Mouse (Mus musculus) natural killer cell, adult 2 months (primary cell): ENCODE data around the gene Cd27.

Experiments used
- DNase-seq, 2 experiments: peaks; one replicate each; pipeline ENCODE4 v3.0.0; 2022; ENCODE audit warnings: low spot score in 2 of 2

The Cd27 gene

DNA sequence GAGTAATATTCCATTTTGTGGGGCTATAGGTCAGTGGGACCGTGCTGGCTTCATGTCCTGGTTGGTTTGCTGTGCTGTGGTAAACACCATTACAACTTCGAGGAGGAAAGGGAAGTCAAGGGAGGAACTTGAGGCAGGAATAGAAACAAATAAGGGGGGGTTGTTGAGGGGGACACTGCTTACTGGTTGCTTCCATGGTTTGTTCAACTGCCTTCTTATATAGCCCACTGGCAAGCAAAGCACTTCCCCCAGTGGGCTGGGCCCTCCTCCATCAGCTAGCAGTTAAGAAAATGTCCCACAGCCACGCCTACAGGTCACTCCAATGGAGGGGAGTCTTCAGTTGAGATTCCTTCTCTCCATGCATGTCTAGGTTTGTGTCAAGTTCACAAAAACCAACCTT lies 15.5 kb upstream of the Cd27 start:
- no peak for DNase-seq

DNA sequence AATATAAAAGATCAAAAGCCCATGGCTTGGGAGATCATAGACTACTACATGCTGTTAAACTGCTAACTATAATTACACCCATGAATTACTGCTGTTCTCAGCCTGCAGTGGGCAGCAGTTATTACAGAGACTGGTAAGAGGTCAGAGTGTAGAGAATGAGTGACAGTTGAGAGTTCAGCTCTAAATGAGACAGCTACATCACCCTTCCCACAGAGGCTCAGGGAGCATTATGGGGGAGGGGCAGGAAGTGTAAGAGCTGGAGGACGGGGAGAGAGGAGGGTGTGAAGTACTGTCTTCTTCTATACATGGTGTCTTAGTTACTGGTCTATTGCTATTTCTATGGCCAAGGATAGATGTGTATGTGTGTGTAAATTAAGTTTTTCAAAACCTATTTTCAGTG lies 7.7 kb upstream of the Cd27 start:
- no peak for DNase-seq

DNA sequence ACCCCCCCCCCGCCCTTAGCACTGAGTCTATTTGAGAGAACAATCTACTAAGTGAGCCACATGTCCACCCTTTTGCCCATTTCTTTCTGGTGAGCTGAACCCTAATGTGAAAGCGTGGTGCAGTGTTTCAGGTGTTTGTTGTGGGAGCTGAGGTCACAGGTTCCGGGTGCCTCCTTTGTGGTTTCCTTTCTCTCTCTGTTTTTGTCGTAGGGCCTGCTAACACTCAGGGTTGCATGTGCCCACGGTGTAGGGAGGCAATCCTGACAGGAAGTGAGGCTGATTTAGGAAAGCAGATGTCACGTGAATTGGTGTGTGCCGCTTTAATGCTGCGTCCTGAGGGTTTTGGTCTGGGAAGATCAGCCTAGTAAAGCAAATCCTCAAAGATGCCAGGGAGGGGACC lies 4.8 kb upstream of the Cd27 start:
- DNase-seq, result peak; percentile 65 to 70

DNA sequence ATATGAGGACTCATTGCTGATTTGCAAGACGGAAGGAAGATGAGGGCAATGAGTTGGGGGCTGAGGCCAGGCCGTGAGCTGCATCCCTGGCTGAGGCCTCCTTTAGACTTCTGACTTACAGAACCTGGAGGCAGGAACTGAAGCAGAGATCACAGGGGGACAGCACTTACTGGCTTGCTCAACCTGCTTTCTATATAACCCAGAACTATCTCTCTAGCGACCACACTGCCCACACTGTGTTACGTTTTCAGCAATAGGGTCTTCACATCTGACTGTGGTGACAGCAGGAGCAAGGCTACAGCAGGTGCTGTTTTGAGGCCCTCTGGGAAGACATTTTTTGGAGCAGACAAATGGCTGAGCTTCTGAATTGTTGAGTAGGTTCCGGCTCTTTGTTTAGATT lies 3.8 kb upstream of the Cd27 start:
- no peak for DNase-seq

DNA sequence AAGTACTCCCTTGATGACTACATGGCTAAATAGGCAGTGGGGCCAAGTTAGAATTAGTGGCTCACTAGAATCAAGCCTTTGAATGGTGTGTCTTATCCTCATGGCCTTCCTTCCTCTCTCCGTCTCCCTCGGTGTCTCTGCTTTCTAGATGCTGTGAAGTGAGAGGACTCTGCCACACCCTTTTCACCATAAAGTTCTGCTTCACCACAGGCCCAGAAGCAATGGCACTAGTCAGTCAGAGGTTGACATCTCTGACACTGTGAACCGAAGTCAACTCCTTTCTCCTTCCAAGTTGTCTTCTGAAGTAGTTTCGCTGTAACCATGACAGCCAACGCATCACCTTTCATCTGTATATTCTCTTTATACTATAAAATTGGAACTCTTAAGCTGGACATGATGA lies 2.7 kb upstream of the Cd27 start:
- no peak for DNase-seq

DNA sequence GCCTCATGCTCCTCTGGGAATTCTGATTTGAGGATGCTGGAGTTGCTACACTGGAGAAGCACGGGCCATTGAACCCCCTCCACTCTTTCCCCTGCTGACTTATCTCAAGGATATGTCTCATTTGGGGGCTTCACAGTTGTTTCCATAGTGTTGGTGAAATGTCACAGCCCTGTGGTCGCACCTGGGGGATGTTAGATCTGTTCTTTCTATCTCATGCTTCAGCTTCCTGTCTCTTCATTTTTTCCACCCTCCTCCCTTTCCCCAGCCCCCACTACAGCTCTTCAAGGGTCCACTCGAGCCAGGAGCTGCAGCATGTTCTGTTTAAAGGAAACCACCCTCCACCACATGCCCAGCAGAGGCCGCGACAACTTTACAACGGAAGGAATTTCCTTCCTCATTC lies 1.6 kb upstream of the Cd27 start:
- no peak for DNase-seq

DNA sequence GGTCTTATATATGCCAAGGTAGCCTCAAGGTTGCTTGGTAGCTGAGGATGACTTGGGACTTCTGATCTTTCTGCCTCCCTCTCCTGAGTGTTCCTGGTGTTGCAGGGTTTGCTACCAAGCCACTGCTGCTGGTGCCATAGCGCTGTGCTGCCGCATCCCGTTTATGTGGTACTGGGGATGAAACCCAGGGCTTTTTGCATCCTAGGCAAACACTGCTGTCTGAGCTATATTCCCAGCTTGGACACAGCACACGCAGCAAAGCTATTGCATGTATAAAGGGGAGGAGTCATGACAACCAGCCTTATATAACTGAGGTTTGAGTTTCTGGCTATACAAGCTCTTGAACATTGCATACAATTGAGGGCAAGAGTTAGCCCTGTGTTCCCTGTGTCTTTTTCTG lies 611 bp upstream of the Cd27 start:
- no peak for DNase-seq

DNA sequence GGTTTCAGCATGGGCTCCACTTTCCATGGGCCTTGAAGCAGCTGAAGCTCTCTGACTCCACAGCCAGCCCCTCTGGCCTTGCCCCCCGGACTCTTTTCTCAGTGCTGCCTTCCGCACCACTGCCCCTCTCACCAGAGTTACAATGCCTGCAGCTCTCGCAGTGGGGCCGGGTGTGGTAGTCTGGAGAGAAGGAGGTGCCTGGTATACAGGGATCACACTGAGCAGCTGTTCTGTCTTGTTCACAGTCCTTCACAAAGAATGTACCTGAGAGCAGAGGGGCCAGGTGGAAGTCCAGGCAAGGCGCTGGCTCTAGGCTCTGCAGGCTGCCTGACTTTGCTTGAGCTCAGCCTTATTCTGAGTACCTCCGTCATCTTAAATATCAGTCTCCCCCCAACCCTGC lies 469 bp downstream of the Cd27 start:
- DNase-seq, result no peak

DNA sequence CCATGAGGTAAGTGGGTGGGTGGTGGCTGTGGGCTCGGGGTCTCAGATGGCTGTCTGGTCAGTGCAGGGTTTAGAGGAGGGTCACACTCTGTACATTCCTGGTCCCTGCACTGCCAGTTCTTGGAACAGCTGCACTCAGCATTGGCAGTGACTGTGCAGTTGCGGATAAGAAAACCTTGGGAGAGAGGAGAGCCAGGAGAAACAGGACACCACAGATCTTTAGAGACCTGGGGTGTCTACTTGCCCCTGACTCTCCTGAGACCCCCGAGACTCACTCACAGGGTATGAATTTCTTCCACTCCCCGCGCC lies 2.3 kb downstream of the Cd27 start:
- DNase-seq, result no peak

DNA sequence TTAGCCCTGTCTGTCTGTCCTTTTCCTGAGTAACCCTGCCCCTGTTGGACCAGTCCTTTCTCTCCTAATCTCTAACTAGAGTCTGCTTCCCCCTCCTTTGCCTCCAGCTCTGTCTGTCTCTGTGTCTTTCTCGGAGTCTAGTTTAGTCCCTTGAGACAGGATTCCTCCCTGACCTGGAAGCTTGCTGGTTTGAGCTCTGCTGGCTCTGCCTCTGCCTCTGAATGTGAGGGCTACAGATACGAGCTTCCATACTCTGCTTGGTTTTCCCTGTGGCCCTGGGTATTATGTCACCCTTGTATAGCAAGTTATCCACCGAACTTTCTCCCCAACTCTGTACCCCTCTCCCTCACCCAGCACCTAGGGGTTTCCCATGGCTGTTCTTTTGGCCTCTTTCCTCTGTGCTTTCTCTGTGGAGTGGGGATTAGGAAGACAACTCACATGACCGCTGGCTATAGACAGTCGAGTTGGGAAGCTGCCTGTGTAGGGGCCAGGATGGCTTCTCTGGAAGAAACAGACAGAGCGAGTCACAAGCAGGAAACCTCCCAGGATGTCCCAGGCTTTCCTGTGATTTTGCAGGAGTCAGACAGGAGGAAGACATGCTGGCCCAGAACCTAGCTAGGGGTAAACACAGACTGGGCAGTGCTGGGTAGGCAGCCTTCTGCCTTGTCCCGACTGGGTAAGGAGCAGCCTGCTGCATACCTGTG lies 2.8 kb downstream of the Cd27 start:
- no peak for DNase-seq

DNA sequence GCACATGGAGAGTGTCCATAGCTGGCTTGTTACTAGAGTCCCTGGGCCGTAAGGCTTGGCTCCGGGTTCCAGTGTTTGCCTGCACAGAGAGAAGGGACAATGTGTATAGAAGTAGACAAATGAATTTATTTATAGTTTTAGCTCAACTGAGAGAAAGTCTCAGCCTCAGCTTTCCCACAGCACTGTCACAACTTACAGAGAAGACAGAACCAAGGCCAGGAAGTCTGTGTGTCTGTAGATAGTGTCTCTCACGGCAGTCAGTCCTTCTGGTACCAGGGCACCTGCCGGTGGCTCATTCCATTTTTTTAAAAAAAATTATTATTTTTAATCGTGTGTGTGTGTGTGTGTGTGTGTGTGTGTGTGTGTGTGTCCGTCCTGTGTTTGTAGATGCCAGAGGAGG lies 4.3 kb downstream of the Cd27 start:
- no peak for DNase-seq

DNA sequence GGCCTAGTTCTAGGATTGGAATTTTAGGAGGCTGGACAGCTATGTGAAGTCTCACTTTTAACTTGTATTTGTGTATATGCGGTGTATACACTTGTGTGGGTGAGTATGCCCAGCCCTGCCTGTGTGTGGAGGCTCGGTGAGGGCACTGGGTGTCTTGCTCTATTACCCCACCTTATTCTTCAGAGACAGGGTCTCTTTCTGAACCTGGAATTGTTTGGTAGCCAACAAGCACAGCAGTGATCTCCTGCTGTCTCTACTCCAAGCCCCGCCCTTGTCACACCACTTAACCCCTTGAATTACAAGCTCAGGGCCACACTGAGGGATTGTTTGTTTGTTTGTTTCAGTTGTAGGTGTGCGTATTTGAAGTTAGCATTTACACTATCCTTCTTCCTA lies 4.8 kb downstream of the Cd27 start:
- DNase-seq, result no peak

DNA sequence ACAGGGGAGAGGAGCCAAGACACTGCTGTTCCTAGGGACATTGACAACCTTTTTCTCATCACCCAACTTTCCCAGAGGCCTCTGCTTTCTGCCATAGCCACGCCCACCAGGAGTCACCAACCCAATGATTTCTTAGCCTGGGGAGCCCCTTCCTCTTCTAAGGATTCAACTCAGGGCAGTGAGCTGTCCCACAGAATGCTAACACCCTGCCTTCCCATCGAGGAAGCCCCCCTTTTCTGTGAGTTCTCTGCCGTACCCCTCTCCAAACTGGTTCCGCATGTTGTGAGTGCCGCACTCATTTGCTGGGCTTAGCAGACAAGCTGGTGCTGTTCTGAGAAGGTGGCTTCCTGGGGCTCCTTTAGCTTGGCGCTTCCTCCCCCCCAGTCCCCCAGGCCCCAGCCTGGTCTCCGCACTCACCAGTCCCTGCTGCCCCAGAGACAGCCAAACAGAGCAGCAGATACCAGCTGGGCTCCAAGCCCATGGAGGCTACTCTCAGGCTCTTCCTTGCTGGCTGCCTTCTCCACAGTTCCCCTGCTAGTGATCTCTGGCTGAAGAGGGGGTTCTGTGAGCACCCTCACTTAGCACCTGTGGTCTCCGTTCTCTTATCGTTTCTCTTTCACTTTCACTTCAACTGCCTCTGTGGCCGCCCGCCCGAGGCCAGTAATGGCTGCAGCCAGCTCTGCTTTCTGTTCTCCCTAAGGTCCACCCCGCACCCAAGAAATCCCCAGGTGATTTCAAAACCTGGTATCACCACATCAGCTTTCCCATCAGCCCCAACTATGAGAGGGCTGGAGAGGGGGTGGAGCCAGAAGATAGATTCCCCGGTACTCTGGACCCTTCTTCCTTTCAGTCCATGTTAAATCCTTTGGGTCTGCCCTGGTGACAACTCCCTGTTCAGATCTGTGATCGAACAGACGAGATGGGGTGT lies 5.4 kb downstream of the Cd27 start, which contains the start of gene Tapbpl:
TSS of gene Tapbpl (minus strand) at position 744 of the 928 bp plus-strand sequence.
- peak; percentile 76 to 83 for DNase-seq

DNA sequence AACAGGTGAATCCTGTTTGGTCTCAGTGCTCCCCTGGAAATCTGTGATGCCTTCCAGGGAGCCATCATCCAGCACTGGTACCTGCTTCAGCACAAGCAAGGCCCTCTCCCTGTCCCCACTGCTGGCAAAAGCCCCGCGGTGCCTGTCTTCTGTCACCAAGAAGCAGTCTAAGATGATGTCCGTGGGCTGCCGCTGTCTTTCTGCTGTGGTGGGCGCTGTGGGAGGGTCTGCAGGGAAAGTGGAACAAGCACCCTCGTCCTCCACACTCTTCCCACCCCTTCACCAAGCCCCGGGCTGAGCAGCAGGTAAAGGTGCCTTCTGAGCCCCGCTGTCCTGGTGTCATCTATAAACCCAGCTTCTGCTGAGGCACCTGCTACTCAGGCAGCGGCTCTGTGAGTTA lies 6.2 kb downstream of the Cd27 start:
- no peak for DNase-seq

DNA sequence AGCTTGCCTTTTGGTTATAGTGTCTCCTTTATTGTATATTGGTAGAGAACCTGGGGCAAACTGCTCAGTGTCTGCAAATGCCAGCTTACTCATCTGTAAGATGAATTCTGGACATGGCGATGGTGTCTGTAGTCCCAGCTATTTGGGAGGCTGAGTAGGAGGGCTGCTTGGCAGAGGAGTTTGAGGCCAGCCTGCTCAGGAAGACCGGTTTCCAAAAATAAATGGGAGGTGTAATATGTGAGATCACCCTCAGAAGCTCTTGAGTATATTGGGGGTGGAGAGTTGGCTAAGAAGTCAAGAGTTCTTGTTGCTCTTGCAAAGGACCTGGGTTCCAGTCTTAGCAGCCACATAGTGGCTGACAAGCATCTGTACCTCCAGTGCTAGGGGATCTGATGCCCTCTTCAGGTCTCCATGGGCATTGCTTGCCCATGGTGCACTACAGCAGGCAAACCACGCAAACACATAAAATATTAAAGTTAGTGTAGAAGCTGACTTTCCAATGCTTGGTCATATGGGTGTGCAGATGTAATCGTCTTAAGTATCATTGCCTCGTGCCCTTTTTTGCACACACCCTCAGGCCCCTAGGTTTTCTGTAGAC lies 11.2 kb downstream of the Cd27 start:
- DNase-seq, result peak in 1 of 2 experiments; percentile 39

DNA sequence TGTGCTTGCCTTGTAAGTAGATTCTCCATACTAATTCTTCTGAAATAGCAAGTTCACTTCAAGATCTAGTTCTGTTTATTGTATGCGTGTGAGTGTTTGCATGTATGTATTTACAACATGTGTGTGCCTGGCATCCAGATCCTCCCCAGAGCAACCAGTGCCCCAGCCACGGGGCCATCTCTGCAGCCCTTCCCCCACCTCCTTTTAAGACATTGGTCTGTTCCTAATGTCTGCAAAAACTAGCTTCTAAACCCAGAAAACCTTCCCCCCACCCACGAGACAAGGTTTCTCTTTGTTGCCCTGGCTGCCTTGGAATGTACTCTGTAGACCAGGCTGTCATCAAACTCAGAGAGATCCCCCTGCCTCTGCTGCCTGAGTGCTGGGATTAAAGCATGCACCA lies 14.2 kb downstream of the Cd27 start:
- no peak for DNase-seq

DNA sequence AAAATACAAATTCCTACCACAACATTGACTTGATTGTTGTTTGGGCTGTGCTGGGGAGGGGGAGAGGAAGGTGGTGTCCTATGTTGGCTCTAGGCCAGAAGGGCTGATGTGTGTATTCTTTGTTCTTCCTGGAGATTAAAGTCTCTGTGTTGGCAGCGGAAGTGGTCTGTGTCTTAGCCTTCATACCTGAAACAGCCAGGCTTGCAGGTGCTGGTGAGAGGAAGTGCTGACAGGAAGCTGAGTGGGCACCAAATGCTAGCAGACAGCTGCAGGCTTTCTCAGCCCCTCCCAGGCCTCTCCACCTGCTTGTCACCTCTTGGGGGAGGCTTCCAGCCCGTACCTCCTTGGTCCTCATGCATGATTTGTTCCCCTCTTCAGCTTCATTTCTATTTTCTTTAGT lies 14.7 kb downstream of the Cd27 start:
- DNase-seq, result peak; percentile 71 to 84

DNA sequence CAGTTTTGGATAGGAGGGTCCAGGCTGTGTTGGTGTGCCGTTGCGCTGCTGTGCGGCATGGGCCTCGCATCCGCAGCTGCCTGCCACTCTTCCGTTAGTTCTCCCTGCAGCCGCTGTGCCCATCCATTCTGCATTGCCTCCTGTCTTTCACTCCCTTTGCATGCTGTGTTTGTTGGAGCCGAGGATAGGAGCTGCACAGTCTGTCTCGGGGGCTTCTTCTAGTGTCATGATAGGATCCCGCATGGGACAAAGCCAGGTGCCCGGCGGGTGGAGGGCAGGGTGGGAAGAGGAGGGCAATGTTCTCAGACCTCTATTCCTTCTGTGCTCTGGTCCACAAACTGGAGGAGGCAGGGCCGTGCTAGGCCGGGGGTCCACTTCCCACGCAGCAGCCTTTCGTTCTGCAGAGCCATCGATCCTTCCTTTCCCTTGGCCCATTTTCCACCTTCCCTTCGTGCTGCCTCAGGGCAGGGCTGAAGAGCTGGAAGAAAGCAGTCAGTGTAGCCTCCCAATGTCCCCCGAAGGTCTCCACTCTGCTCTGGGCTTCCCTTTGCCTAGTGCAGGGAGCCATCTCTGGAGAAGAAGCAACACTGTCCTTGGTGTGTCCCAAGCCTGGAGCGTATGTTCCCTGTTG lies 15.6 kb downstream of the Cd27 start:
- no peak for DNase-seq

DNA sequence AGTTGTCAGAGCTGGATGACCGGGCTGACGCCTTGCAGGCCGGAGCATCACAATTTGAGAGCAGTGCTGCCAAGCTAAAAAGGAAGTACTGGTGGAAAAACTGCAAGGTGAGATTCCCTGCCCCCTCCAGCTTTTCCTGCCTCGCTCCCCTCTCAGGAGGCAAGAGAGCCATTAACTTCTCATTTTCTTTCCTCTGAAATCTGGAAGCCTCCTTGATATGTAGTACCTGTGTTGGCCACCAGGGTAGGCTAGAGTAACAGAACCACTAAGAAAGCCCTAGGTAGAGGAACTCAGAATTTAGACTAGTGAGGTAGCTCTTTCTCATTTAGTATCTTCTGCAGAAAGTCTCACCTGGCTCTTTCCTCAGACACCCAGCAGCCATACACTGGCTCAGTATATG lies 17.8 kb downstream of the Cd27 start:
- DNase-seq, result peak; percentile 64 to 75

DNA sequence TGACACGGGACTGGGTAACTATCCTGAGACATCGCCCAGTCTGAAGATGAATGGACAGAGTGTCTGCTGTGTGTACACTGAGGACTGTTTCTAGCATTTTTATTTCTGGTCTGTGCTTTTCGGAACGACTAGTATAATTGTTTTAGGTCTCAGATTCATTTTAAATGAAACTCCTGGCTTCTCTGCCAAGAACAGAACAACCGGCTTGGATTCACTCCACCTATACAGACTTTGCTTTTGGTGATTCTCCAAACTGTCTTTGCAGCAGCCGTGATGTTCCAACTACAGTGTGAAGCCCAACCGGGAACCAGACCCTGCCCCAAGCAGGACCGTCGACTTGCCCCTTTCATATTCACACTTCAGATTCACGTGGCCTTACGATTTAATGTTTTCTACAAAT lies 18.9 kb downstream of the Cd27 start:
- no peak for DNase-seq

DNA sequence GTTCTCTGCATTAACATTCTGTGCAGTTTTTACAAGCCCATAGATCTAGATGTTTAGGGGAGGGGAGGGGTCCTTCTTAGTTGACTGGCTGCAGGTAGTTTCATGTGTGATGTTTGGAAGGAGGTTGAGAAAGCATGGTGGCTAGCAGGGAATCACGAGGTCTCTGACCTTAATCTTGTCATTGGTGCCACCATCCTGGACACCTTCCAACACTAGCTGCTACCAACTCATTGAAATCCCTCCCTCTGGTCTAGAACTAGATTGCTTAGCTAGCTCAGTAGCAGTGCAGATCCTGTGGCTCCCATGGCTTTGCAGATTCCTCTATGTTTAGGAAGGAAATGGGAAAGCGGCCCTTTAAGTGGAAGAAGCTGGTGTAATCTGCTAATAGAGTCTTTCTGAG lies 19.9 kb downstream of the Cd27 start:
- DNase-seq, result no peak

DNA sequence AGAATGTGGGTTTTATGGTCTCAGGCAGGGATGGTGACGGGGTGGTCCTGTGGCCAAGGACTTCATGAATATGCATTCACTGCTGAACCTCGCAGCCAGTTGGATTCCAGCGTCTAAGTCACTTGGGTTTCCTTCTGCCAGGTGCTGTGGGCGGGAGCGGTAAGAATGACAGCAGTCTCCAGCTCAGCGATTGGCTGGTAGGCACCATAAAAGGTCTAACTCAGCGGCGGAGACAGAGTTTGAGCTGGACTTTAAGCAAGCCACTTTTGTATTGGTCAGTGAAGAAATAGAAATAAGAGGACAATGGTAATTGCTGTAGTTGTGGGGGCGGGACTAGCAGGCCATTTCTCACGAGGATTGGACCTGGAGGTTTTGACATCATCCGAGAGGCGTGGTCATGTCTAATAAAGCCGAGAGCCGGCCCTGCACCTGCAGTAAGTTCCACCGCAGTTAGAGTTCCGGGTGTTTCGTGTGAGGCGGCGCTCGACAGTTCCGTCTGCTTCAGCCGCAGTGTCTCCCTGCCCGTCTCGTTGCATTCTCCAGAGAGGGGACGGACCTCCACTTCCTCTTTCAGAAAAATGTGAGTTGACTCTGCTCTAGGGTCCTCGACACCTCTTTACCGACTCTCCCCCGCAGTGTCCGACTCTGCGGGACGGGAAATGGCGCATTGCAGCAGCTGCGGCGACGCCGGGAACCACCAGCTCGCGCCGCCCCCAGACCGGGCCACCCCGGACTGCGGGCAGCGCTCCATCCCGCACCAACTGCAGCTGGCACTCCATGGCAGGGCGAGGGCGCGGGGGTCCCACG lies 21.5 kb downstream of the Cd27 start, which contains the start of gene Vamp1:
TSS of gene Vamp1 (plus strand) at position 404 of the 807 bp plus-strand sequence.
- DNase-seq, result peak; percentile 98
